Mouse (Mus musculus) CH12.LX (cell line): ENCODE results near the gene Ssbp4. TPM values are rescaled to one million over a fixed set of nuclear protein-coding genes. Genes with fewer than 3 reads are reported as not detected.

Experiments used
- DNase-seq: peaks from one replicate; pipeline ENCODE4 v3.0.0-alpha.2; 2013; ENCODE audit errors: extremely low read depth
- H3K27ac ChIP-seq: 2 replicates; pipeline ENCODE4 v1.5.1; 2012; ENCODE audit warnings: low read depth, mild to moderate bottlenecking, control low read depth, moderate library complexity; ENCODE audit not compliant: insufficient read depth
- H3K27me3 ChIP-seq: replicated peaks from 2 replicates; pipeline ENCODE3; 2012; ENCODE audit warnings: inconsistent platforms
- H3K36me3 ChIP-seq, 2 experiments: replicated peaks in 1 of 2; 2 replicates each; pipeline versions ENCODE3 to v1.6.1; 2012; ENCODE audit warnings: inconsistent platforms in 1 of 2, low read length in 1 of 2, mild to moderate bottlenecking in 1 of 2, mixed read lengths in 1 of 2, moderate library complexity in 1 of 2; ENCODE audit not compliant: control insufficient read depth in 1 of 2, insufficient read depth in 1 of 2
- H3K4me1 ChIP-seq, 2 experiments: 2 replicates each; pipeline ENCODE4 v1.6.1; 2012; ENCODE audit warnings: inconsistent platforms in 1 of 2, moderate library complexity in 1 of 2; ENCODE audit not compliant: insufficient read depth in 2 of 2, control insufficient read depth in 1 of 2
- H3K4me2 ChIP-seq: 2 replicates; pipeline ENCODE4 v1.6.1; 2012; ENCODE audit warnings: low read depth, mild to moderate bottlenecking, control low read depth; ENCODE audit not compliant: poor library complexity, insufficient read depth, severe bottlenecking
- H3K4me3 ChIP-seq, 3 experiments: fragments of 150-350 bp in 1 of 3; sonication (generic) in 1 of 3; replicated peaks in 1 of 3; 2 replicates each; pipeline versions ENCODE3 to v1.5.1; 2011 to 2012; ENCODE audit warnings: low read depth in 2 of 3, low read length in 2 of 3, mild to moderate bottlenecking in 2 of 3, moderate library complexity in 2 of 3, control low read depth in 1 of 3, improper control_type of control experiment in 1 of 3, inconsistent platforms in 1 of 3, mixed read lengths in 1 of 3; ENCODE audit not compliant: poor library complexity in 1 of 3
- H3K79me2 ChIP-seq: replicated peaks from 2 replicates; pipeline ENCODE4 v1.6.1; 2012; ENCODE audit warnings: mild to moderate bottlenecking, moderate library complexity; ENCODE audit not compliant: control insufficient read depth, poor library complexity, insufficient read depth, severe bottlenecking; ENCODE audit errors: extremely low read depth
- H3K9ac ChIP-seq: 2 replicates; pipeline ENCODE4 v1.6.1; 2012; ENCODE audit warnings: low read depth, mild to moderate bottlenecking, control low read depth, moderate library complexity; ENCODE audit not compliant: insufficient read depth
- H3K9me3 ChIP-seq: replicated peaks from 2 replicates; pipeline ENCODE3; 2012; ENCODE audit warnings: low read length, inconsistent platforms, mixed read lengths
- CHD1 ChIP-seq: IDR thresholded peaks from 2 replicates; pipeline ENCODE4 v1.6.1; 2012; ENCODE audit warnings: low read depth, low read length, improper control_type of control experiment, inconsistent platforms
- CTCF ChIP-seq, 2 experiments: IDR thresholded peaks in 1 of 2; conservative IDR thresholded peaks in 1 of 2; 2 replicates each; pipeline ENCODE4 v1.5.1; 2011 to 2012; ENCODE audit warnings: low read depth in 2 of 2, low read length in 2 of 2, improper control_type of control experiment in 1 of 2, inconsistent platforms in 1 of 2, mild to moderate bottlenecking in 1 of 2, moderate library complexity in 1 of 2
- E2F4 ChIP-seq: IDR thresholded peaks from 2 replicates; pipeline ENCODE4 v1.6.1; 2011; ENCODE audit warnings: low read depth, low read length, improper control_type of control experiment; ENCODE audit not compliant: insufficient replicate concordance
- EP300 ChIP-seq: IDR thresholded peaks from 2 replicates; pipeline ENCODE4 v1.6.1; 2011; ENCODE audit warnings: low read length, improper control_type of control experiment
- MAX ChIP-seq: IDR thresholded peaks from 2 replicates; pipeline ENCODE4 v1.6.1; 2011; ENCODE audit warnings: low read length, improper control_type of control experiment
- MAZ ChIP-seq: IDR thresholded peaks from 2 replicates; pipeline ENCODE4 v1.6.1; 2012; ENCODE audit warnings: low read depth, mild to moderate bottlenecking, inconsistent platforms, low read length, improper control_type of control experiment, moderate library complexity
- MXI1 ChIP-seq: IDR thresholded peaks from 2 replicates; pipeline ENCODE4 v1.6.1; 2011; ENCODE audit warnings: mild to moderate bottlenecking, low read depth, low read length, improper control_type of control experiment
- NELFE ChIP-seq: IDR thresholded peaks from 2 replicates; pipeline ENCODE4 v1.6.1; 2011; ENCODE audit warnings: low read depth, low read length, improper control_type of control experiment
- POLR2A ChIP-seq: IDR thresholded peaks from 2 replicates; pipeline ENCODE4 v1.6.1; 2011; ENCODE audit warnings: low read depth, mild to moderate bottlenecking, improper control_type of control experiment, low read length
- SIN3A ChIP-seq: IDR thresholded peaks from 2 replicates; pipeline ENCODE4 v1.6.1; 2012; ENCODE audit warnings: low read length, improper control_type of control experiment, inconsistent platforms
- SMC3 ChIP-seq: IDR thresholded peaks from 2 replicates; pipeline ENCODE4 v1.6.1; 2011; ENCODE audit warnings: low read depth, low read length, improper control_type of control experiment
- TCF12 ChIP-seq: IDR thresholded peaks from 2 replicates; pipeline ENCODE4 v1.6.1; 2014; ENCODE audit warnings: low read depth, mild to moderate bottlenecking, inconsistent platforms, low read length, improper control_type of control experiment
- USF1 ChIP-seq: IDR thresholded peaks from 2 replicates; pipeline ENCODE4 v1.6.1; 2014; ENCODE audit warnings: low read depth, mild to moderate bottlenecking, inconsistent platforms, low read length, improper control_type of control experiment
- ZC3H11A ChIP-seq: IDR thresholded peaks from 2 replicates; pipeline ENCODE4 v1.6.1; 2012; ENCODE audit warnings: low read depth, mild to moderate bottlenecking, inconsistent platforms, low read length, improper control_type of control experiment
- ZMIZ1 ChIP-seq: IDR thresholded peaks from 2 replicates; pipeline ENCODE4 v1.6.1; 2012; ENCODE audit warnings: low read depth, mild to moderate bottlenecking, inconsistent platforms, low read length, improper control_type of control experiment
- ZNF384 ChIP-seq: IDR thresholded peaks from 2 replicates; pipeline ENCODE4 v1.6.1; 2012; ENCODE audit warnings: low read depth, low read length, improper control_type of control experiment, inconsistent platforms
- dilution Hi-C: fragments of 300-500 bp; cut with MboI; formaldehyde crosslinking; loops from 2 replicates; pipeline ENCODE4 v1.14.3; 2020; ENCODE audit warnings: low sequenced_read_pairs; ENCODE audit not compliant: extremely low pct_unique_long_range_greater_than_20kb, extremely low pct_ligation_motif_present
- in situ Hi-C: fragments of 300-500 bp; cut with MboI; formaldehyde crosslinking; loops from 3 replicates; pipeline ENCODE4 v1.14.3; 2019; ENCODE audit warnings: low sequenced_read_pairs, low pct_ligation_motif_present, low pct_unique_long_range_greater_than_20kb, mixed read lengths
- polyA plus RNA-seq: library from polyadenylated mRNA; unstranded; fragments of >175 nt; gene quantifications from 2 replicates; pipeline ENCODE4 v1.2.1, GENCODE M21; 2012; ENCODE audit warnings: low read depth; ENCODE audit not compliant: insufficient read length
- total RNA-seq, 2 experiments: library from RNA; depleted of rRNA; stranded (reverse); fragments of 300-350 nt in 1 of 2; fragments of >200 nt in 1 of 2; gene quantifications; 2 replicates each; pipeline ENCODE4 v1.2.3; 2012 to 2014

Ssbp4 gene
- total and polyA plus RNA-seq, 3 experiments, result 41.3 to 128 (median 77.3) TPM

DNA sequence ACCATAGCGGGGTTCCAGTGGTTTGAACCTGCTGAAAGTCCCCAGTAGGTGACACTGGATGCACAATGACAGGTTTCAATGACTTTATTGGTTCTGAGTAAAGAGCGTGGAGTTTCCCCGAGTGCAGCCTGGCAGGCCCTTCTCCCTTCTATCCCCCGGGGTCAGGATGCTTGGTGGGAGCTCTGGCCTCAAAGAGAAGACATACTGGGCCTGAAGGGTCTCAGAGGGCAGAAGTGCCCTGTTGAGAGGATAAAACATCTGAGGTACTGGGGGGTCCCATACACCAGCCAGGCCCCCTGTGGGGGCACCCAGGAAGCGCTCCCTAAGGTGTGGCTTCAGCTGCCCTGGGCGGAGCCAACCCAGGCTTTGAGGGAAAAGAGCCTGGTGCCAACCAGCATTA is 37.7 kb upstream of the Ssbp4 start:
- H3K4me1 ChIP-seq, result peaks cover 39 to 62% of the 10 kb centered on the region in 2 experiments
- no peak overlapping the region for H3K4me3 ChIP-seq
- no peak overlapping the region for H3K27ac ChIP-seq
- no peaks in the 10 kb centered on the region for H3K27me3 ChIP-seq
- in situ Hi-C loops, result loop anchor here (5.0 kb wide), 1 partner anchor 34 kb away; no protein-coding TSS in a partner anchor
- H3K4me2 ChIP-seq, result no peak overlapping the region
- peaks cover 18 to 40% of the 10 kb centered on the region in 2 experiments for H3K36me3 ChIP-seq
- H3K79me2 ChIP-seq, result no peaks in the 10 kb centered on the region
- peak overlapping the region; percentile 29 for H3K9ac ChIP-seq
- no peak for DNase-seq
- TF ChIP-seq EP300 (no peak), TCF12 (no peak), E2F4 (no peak), SIN3A (no peak), MAX (no peak), ZC3H11A (no peak), ZNF384 (no peak), ZMIZ1 (no peak), NELFE (no peak), CTCF (conservative IDR thresholded peaks at IDR 0.05 in 1 of 2, IDR thresholded peaks at IDR 0.05 in 1 of 2; ENCODE audit: low read depth in 2 of 2, low read length in 2 of 2) (no peak), MXI1 (no peak), SMC3 (no peak), MAZ (no peak), POLR2A (no peak), CHD1 (no peak)
- TF ChIP-seq, all 38 proteins: peak for 0
- dilution Hi-C loops, result no loop called here
- no peaks in the 10 kb centered on the region for H3K9me3 ChIP-seq

DNA sequence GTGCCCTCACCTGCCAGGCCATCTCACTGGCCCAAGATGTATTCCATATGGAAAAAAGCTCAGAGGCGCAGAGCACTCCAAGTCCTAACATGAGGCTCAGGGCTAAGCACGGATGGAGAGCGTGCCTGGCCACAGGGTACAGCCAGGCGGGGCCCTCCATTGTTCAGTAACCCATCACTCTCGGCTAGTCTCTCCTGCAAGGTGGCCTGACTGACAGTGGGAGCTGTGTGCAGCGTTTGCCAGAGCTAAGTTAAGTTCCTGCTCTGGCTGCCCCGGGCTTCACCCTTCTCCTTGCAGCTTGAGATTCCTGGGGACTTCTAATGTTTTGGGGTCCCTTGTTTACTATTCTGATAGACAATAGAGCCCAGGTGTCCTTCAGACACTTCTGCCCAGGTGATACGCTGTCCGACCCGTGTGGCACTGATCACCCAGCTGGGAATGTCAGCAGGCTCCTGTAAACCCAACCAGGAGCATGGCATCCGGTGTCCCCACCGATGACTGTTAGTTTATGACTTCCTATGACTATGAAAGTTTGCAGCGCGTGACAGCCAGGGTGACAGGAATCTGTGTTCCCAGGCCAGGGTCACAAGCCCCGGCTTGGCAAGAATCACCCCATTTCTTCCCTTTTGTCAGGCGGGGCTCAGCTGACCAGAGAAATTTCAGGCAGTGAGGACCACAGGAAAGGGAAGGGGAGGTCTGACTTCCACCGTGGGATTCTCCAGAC is 37.0 kb upstream of the Ssbp4 start:
- peaks cover 39 to 63% of the 10 kb centered on the region in 2 experiments for H3K4me1 ChIP-seq
- no peak for TF ChIP-seq TCF12
- TF ChIP-seq USF1, result no peak
- TF ChIP-seq SIN3A, result no peak
- H3K4me3 ChIP-seq, result no peak overlapping the region
- no peaks in the 10 kb centered on the region for H3K9me3 ChIP-seq
- H3K27ac ChIP-seq, result no peak overlapping the region
- H3K79me2 ChIP-seq, result no peaks in the 10 kb centered on the region
- H3K27me3 ChIP-seq, result no peaks in the 10 kb centered on the region
- in situ Hi-C loops (loop anchor here (5.0 kb wide), 1 partner anchor 33 kb away; no protein-coding TSS in a partner anchor), dilution Hi-C loops (no loop called here)
- no peak overlapping the region for H3K4me2 ChIP-seq
- no peak overlapping the region for H3K9ac ChIP-seq
- DNase-seq, result no peak
- H3K36me3 ChIP-seq, result peaks cover 14 to 33% of the 10 kb centered on the region in 2 experiments
